Comparison of ENCODE assay signal across 8 mouse cellular contexts in the genomic region with DNA sequence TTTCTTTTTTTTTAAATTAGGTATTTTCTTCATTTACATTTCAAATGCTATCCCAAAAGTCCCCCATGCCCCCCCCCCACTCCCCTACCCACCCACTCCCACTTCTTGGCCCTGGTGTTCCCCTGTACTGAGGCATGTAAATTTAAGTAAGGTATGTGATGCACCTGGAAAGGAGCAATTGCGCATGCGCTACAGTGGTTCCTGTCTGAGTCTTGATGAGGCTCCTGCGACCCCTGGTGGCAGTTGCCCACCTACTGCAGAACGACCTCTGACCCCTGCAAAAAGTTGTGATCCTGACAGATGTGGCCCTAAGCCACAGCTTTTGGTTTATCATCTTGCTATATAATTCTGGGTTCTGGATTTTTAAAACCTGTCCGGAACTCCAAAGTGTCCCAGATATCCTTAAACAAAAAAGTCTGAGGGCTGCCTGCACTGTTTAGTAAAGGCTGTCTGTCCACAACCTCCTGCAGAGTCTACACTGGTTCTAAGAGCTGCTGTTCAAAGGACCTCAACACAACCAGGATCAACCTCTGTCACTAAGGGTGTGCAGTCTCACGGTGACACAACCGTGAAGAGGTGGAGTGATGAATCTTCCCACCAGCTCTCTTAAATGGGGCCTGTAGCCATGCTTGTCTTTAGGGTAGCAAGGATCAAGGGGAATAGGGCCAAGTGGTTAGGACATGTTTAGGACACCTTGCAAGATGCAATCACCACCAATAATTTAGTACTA. TPM values are rescaled to one million over a fixed set of nuclear protein-coding genes. Genes with fewer than 3 reads are reported as not detected.
DNase-seq lines count a peak whose midpoint lies in the region; ATAC-seq and TF ChIP-seq lines count a peak whose summit lies in the region.

No protein-coding gene starts in this region.

- H3K4me2 ChIP-seq in forebrain, embryonic 14.5 days (ENCODE audit: low read length): no peak overlapping the region
- H3K4me2 ChIP-seq in hindbrain, postnatal 0 days (ENCODE audit: low read depth, low read length): no peak overlapping the region
- no peak overlapping the region for H3K4me2 ChIP-seq in liver, embryonic 14.5 days (ENCODE audit: low read depth)
- no peak overlapping the region for H3K4me2 ChIP-seq in neural tube, embryonic 12.5 days (replicated peaks)

- H3K4me1 ChIP-seq in bone marrow, adult 2 months (ENCODE audit: control insufficient read depth, insufficient read depth, low read length): peaks cover 2% of the 10 kb centered on the region; the same call in 1 of the 2 replicates
- no peaks in the 10 kb centered on the region for H3K4me1 ChIP-seq in forebrain, embryonic 14.5 days (ENCODE audit: control insufficient read depth, insufficient read depth, low read length)
- H3K4me1 ChIP-seq in hindbrain, postnatal 0 days (ENCODE audit: insufficient read depth, low read length): no peaks in the 10 kb centered on the region
- H3K4me1 ChIP-seq in liver, embryonic 14.5 days (replicated peaks; ENCODE audit: control insufficient read depth in 2 of 2, insufficient read depth in 2 of 2, low read length in 1 of 2): 0 out of 4 replicates have a peak, but pooled peaks cover 0 to 2% of the 10 kb centered on the region in 2 experiments
- no peaks in the 10 kb centered on the region for H3K4me1 ChIP-seq in neural tube, embryonic 12.5 days

- WGBS in bone marrow, adult 2 months: 44% methylated on average over 7 of the region's 7 CpGs
- 31% methylated on average over 7 of the region's 7 CpGs for WGBS in forebrain, embryonic 14.5 days
- WGBS in hindbrain, postnatal 0 days: 30% methylated on average over 7 of the region's 7 CpGs
- 37% methylated on average over 7 of the region's 7 CpGs for WGBS in liver, embryonic 14.5 days (ENCODE audit: insufficient replicate concordance)
- 32% methylated on average over 7 of the region's 7 CpGs for WGBS in neural tube, embryonic 12.5 days

- TF ChIP-seq CTCF in bone marrow, adult 2 months (IDR thresholded peaks at IDR 0.05; ENCODE audit: control insufficient read depth, insufficient read depth, low read length): peak; percentile 86
- peak; percentile 89 for TF ChIP-seq CTCF in hindbrain, postnatal 0 days (IDR thresholded peaks at IDR 0.05; ENCODE audit: low read depth)
- TF ChIP-seq CTCF in liver, embryonic 14.5 days (IDR thresholded peaks at IDR 0.05; ENCODE audit: low read depth): peak; percentile 83

- H3K27ac ChIP-seq in bone marrow, adult 2 months (ENCODE audit: control insufficient read depth, insufficient read depth, low read depth, low read length, poor library complexity): no peak overlapping the region
- H3K27ac ChIP-seq in forebrain, embryonic 14.5 days (ENCODE audit: low read depth, low read length): no peak overlapping the region
- no peak overlapping the region for H3K27ac ChIP-seq in hindbrain, postnatal 0 days
- H3K27ac ChIP-seq in liver, embryonic 14.5 days: no peak overlapping the region
- no peak overlapping the region for H3K27ac ChIP-seq in neural tube, embryonic 12.5 days

- no peaks in the 10 kb centered on the region for H3K9me3 ChIP-seq in forebrain, embryonic 14.5 days (replicated peaks; ENCODE audit: control insufficient read depth, low read length)
- no peaks in the 10 kb centered on the region for H3K9me3 ChIP-seq in hindbrain, postnatal 0 days (ENCODE audit: low read length)
- no peaks in the 10 kb centered on the region for H3K9me3 ChIP-seq in liver, embryonic 14.5 days (ENCODE audit: control insufficient read depth, low read length)
- no peaks in the 10 kb centered on the region for H3K9me3 ChIP-seq in neural tube, embryonic 12.5 days

- peak; percentile 57 for ATAC-seq in forebrain, embryonic 14.5 days
- peak; percentile 64; the same call in 1 of the 2 replicates for ATAC-seq in hindbrain, postnatal 0 days
- ATAC-seq in liver, embryonic 14.5 days (ENCODE audit: insufficient read depth): no peak
- ATAC-seq in neural tube, embryonic 12.5 days (ENCODE audit: low FRiP score, low read depth): peak; percentile 48; the same call in 1 of the 2 replicates

- peaks cover 6% of the 10 kb centered on the region; the same call in 1 of the 2 replicates for H3K36me3 ChIP-seq in forebrain, embryonic 14.5 days (ENCODE audit: control insufficient read depth, insufficient read depth, low read length)
- no peaks in the 10 kb centered on the region for H3K36me3 ChIP-seq in hindbrain, postnatal 0 days (ENCODE audit: insufficient read depth, low read length)
- H3K36me3 ChIP-seq in liver, embryonic 14.5 days (replicated peaks; ENCODE audit: control insufficient read depth, insufficient read depth, low read depth): no peaks in the 10 kb centered on the region
- H3K36me3 ChIP-seq in neural tube, embryonic 12.5 days: peaks cover 5% of the 10 kb centered on the region; the same call in 1 of the 2 replicates

- no peak for TF ChIP-seq EP300 in liver, embryonic 14.5 days (IDR thresholded peaks at IDR 0.05; ENCODE audit: low read depth)

- no peak overlapping the region for H3K4me3 ChIP-seq in bone marrow, adult 2 months (replicated peaks; ENCODE audit: control insufficient read depth, low read depth, low read length)
- H3K4me3 ChIP-seq in forebrain, embryonic 14.5 days (ENCODE audit: low read depth, low read length): no peak overlapping the region
- no peak overlapping the region for H3K4me3 ChIP-seq in hindbrain, postnatal 0 days (ENCODE audit: low read length)
- H3K4me3 ChIP-seq in liver, embryonic 14.5 days (ENCODE audit: insufficient read depth in 1 of 2, low read depth in 2 of 2, low read length in 2 of 2): no peak overlapping the region
- no peak overlapping the region for H3K4me3 ChIP-seq in neural tube, embryonic 12.5 days

- H3K27me3 ChIP-seq in forebrain, embryonic 14.5 days (replicated peaks; ENCODE audit: control insufficient read depth, insufficient read depth, low read length): no peaks in the 10 kb centered on the region
- H3K27me3 ChIP-seq in hindbrain, postnatal 0 days (ENCODE audit: insufficient read depth, low read length): no peaks in the 10 kb centered on the region
- no peaks in the 10 kb centered on the region for H3K27me3 ChIP-seq in liver, embryonic 14.5 days (ENCODE audit: control insufficient read depth, insufficient read depth, low read length)
- no peaks in the 10 kb centered on the region for H3K27me3 ChIP-seq in neural tube, embryonic 12.5 days (replicated peaks)

- DNase-seq in ovary, postnatal 36 days (ENCODE audit: low spot score): peak; percentile 45
- no peak for DNase-seq in ovary, adult 18-20 months (ENCODE audit: low spot score)
- peak; percentile 92 for DNase-seq in forebrain, embryonic 14.5 days (ENCODE audit: low spot score)
- peak; percentile 95 for DNase-seq in hindbrain, postnatal 0 days (ENCODE audit: low spot score)
- DNase-seq in liver, embryonic 14.5 days (ENCODE audit: low read depth in 3 of 3, low spot score in 3 of 3): peak; percentile 20 to 44 (median 41)
- DNase-seq in thymus, postnatal 36 days: peak; percentile 72 to 74

- no peak for TF ChIP-seq POLR2A in bone marrow, adult 2 months (IDR thresholded peaks at IDR 0.05; ENCODE audit: borderline replicate concordance, control insufficient read depth, low read depth, low read length)

- no peak overlapping the region for H3K9ac ChIP-seq in forebrain, embryonic 14.5 days (ENCODE audit: low read length)
- no peak overlapping the region for H3K9ac ChIP-seq in hindbrain, postnatal 0 days (replicated peaks; ENCODE audit: low read length)
- H3K9ac ChIP-seq in liver, embryonic 14.5 days (replicated peaks): no peak overlapping the region
- H3K9ac ChIP-seq in neural tube, embryonic 12.5 days: no peak overlapping the region

RNA-seq across cellular contexts. Expression of a gene that starts 40.6 kb away (rescaled TPM):
- polyA plus RNA-seq in bone marrow, adult 2 months (2011; ENCODE audit: insufficient read depth, insufficient read length, low replicate concordance, missing spikeins): 2.9 and 26.5 TPM in 2 replicates
- polyA plus RNA-seq in forebrain, embryonic 14.5 days (2014; fragmentation: Nextera tagmentation; extraction: Ambion mirVana): 6.0 and 6.3 TPM in 2 replicates
- total RNA-seq in hindbrain, postnatal 0 days (2014; rRNA removed): 45.6 and 51.2 TPM in 2 replicates
- 8.3 and 8.6 TPM in 2 replicates for polyA plus RNA-seq in hindbrain, postnatal 0 days (2015; fragmentation: Nextera tagmentation; extraction: Ambion mirVana)
- 3.5 and 3.6 TPM in 2 replicates for polyA plus RNA-seq in liver, embryonic 14.5 days (2012; rRNA removed)
- 1.2 and 1.3 TPM in 2 replicates for polyA plus RNA-seq in liver, embryonic 14.5 days (2014; fragmentation: Nextera tagmentation; extraction: Ambion mirVana)
- 8.0 and 9.0 TPM in 2 replicates for polyA plus RNA-seq in neural tube, embryonic 12.5 days (2016; fragmentation: Nextera tagmentation; extraction: Ambion mirVana)
